Mouse (Mus musculus) heart, adult 2 months (tissue): ENCODE results near the gene Fgfr1op2.

Experiments used
- CTCF ChIP-seq: fragments of 200-600 bp; IDR thresholded peaks from 2 replicates; pipeline ENCODE4 v1.8.1; 2022; ENCODE audit warnings: antibody characterized with exemption, mild to moderate bottlenecking, moderate library complexity
- POLR2A ChIP-seq: fragments of 200-500 bp; IDR thresholded peaks from 2 replicates; pipeline ENCODE4 v1.6.1; 2011; ENCODE audit warnings: mild to moderate bottlenecking, low read depth, low read length, control low read depth; ENCODE audit not compliant: insufficient read depth

- TF ChIP-seq POLR2A (no peak), CTCF (no peak)
These were observed 4.9 kb upstream of the Fgfr1op2 start for GRCm38 (mm10) chr6:146572073-146572472.
